Mouse (Mus musculus): ENCODE measurements at regions not wholly inside any gene's neighbourhood (a gene's known extent, or its start where the extent isn't known, plus 50 kb on each side); places are given as distances from the start of the nearest gene placed in this dataset.

DNA sequence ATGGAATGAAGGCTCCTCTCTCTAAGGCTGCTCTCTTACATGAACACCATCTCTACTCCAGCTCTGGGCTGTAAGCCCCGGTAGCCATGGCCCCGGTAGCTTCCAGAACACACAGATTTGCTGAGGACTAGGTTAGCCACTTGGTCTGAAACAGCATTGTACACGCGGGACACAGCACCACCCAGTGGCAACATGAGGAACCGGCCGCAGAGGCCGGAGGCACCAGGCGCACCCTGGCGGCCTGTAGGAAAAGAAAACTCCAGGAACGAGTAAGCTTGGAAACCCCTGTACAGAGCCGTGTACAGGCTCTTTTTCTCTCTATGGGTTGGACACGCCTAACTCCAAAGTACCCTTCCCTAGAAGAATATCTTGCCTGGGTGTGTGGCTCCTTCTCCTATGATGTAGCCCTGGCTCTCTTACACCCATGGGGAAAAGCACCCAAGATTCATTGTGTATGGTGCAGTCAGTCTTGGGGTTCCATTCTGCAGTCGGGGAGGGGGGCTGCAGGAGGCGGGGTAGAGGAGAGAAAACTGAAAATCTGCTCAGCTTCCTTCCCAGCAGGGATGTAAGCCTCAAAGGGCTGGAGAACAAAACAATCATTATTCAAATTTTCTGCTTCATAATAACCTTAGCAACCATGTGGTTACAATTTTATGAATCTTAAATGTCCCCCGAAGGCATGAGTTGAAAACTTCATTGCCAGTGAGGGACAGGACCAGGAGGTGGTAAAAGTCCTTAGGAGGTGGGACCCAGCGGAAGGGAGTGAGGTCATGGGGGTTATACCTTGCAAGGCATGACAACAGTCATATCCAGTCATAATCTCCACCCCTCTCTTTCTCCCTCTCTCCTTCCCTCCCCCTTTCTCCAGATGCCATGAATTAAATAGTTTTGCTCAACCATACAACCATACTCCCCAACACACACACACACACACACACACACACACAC lies 92.6 kb downstream of the Ier5 start:
- TF ChIP-seq CTCF (IDR thresholded peaks at IDR 0.05; ENCODE audit: borderline replicate concordance, insufficient read depth, low read length) (peak; percentile 99), POLR2A (IDR thresholded peaks at IDR 0.05; ENCODE audit: low read depth, low read length) (no peak)

Measured in embryonic fibroblast, embryonic 13.5 days (primary cell).